Mouse (Mus musculus): ENCODE measurements around the gene Gpr88. TPM values are rescaled to one million over a fixed set of nuclear protein-coding genes. Genes with fewer than 3 reads are reported as not detected.

Gene Gpr88
- not detected for polyA plus RNA-seq (2017; shearing (Covaris generic))

DNA sequence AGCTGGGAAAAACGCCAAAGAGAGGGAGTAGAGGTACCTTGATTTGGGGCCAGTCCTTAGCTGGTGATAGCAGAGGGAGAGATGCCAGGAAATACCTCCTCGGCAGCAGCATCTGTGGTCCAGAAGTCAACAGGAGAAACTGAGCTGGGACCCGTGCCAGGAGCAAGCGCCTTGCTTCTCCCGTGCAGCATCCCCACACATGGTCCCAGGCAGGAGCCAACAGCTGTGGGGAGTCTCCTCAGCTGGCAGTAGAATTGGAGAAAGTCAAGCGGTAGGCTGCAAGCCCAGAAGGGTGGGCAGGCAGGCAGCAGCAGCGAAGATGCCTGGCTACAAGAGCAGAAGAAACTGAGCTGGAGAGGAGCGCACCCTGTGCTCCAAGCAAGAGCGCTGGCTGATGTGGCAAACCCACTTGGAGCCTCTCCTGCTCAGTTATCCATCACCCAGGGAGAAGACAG, at the start of gene Gpr88:
Gene Gpr88, minus strand, starts transcription at position 427 of the 455 bp plus-strand sequence.

Other genes with a start within 250 kb of the Gpr88 start
- gene Slc30a7, start 246.1 kb downstream of the Gpr88 start, polyA plus RNA-seq (2017; shearing (Covaris generic)), result 80.7 TPM
- 6.0 TPM for gene Extl2, start 246.0 kb downstream of the Gpr88 start, polyA plus RNA-seq (2017; shearing (Covaris generic))
- 0.15 TPM for gene Vcam1, start 123.8 kb downstream of the Gpr88 start, polyA plus RNA-seq (2017; shearing (Covaris generic))
- 15.8 TPM for gene Cdc14a, start 170.5 kb upstream of the Gpr88 start, polyA plus RNA-seq (2017; shearing (Covaris generic))

Measured in naive thymus-derived CD4-positive, alpha-beta T cell, adult 5 months (primary cell).